Mouse (Mus musculus) frontal cortex, adult (tissue): ENCODE data around the gene Gm19668.
"Not testable (repeated sequence)": the region's sequence is repeated elsewhere in the genome, so short reads cannot be mapped to it uniquely, and the experiment has no call there.

Source experiments
- ATAC-seq: cut with Nextera tagmentation; 2 replicates; pipeline ENCODE4 v1.9.2; 2017; ENCODE audit warnings: mild to moderate bottlenecking, moderate library complexity, mixed read lengths; ENCODE audit not compliant: low TSS enrichment

Gene Gm19668

GRCm38 (mm10) chr10:77771225-77771624, 27.7 kb downstream of the Gm19668 start, which contains the start of gene Gm3238:
Gene Gm3238, minus strand, starts transcription at chr10:77771325.
- ATAC-seq, result not testable (repeated sequence)

- no peak for ATAC-seq
Measured at GRCm38 (mm10) chr10:77769727-77770126, 29.2 kb downstream of the Gm19668 start.

GRCm38 (mm10) chr10:77759582-77759981, 39.4 kb downstream of the Gm19668 start, which contains the start of gene Gm3233:
Gene Gm3233, minus strand, starts transcription at chr10:77759682.
- not testable (repeated sequence) for ATAC-seq

GRCm38 (mm10) chr10:77753448-77753847, 45.5 kb downstream of the Gm19668 start:
- no peak for ATAC-seq

GRCm38 (mm10) chr10:77752312-77752711, 46.6 kb downstream of the Gm19668 start:
- ATAC-seq, result not testable (repeated sequence)

- ATAC-seq, result not testable (repeated sequence)
Measured at GRCm38 (mm10) chr10:77751254-77751653, 47.7 kb downstream of the Gm19668 start, which contains the start of gene Gm9736. Gene Gm9736, minus strand, starts transcription at chr10:77751354.

GRCm38 (mm10) chr10:77750686-77751085, 48.2 kb downstream of the Gm19668 start:
- not testable (repeated sequence) for ATAC-seq
